Mouse (Mus musculus) lung, adult 2 months (tissue): Measurements from ENCODE around the gene Sergef.

ENCODE experiments used
- CTCF ChIP-seq: fragments of 200-500 bp; IDR thresholded peaks from 2 replicates; pipeline ENCODE4 v1.5.1; 2011; ENCODE audit warnings: mild to moderate bottlenecking, low read length, control low read depth; ENCODE audit not compliant: insufficient read depth
- POLR2A ChIP-seq: fragments of 200-500 bp; IDR thresholded peaks from 2 replicates; pipeline ENCODE4 v1.6.1; 2011; ENCODE audit warnings: low read depth, mild to moderate bottlenecking, control low read depth, low read length, borderline replicate concordance; ENCODE audit errors: extremely low read depth

GRCm38 (mm10) chr7:46418102-46418622 is 221.4 kb downstream of the Sergef start:
- TF ChIP-seq POLR2A, result no peak
- no peak for TF ChIP-seq CTCF
